Mouse (Mus musculus): ENCODE data around the gene Glb1l3. TPM values are rescaled to one million over a fixed set of nuclear protein-coding genes. Genes with fewer than 3 reads are reported as not detected.

Glb1l3 gene
- polyA plus RNA-seq, 1 experiment: not detected

GRCm38 (mm10) chr9:26775700-26776099, 85.0 kb downstream of the Glb1l3 start:
- no peak overlapping the region for H3K4me2 ChIP-seq (ENCODE audit: low read depth)
- H3K79me2 ChIP-seq (ENCODE audit: control insufficient read depth, insufficient read depth): no peaks in the 10 kb centered on the region
- TF ChIP-seq MYOG (IDR thresholded peaks at IDR 0.05; ENCODE audit: control insufficient read depth in 1 of 3, insufficient read depth in 1 of 3, insufficient read length in 2 of 3, low read depth in 2 of 3) (no peak), TCF12 (IDR thresholded peaks at IDR 0.05; ENCODE audit: insufficient read depth, poor library complexity, severe bottlenecking) (no peak), TCF3 (IDR thresholded peaks at IDR 0.05; ENCODE audit: insufficient read length, low read depth) (no peak), MYOD1 (IDR thresholded peaks at IDR 0.05; ENCODE audit: control insufficient read depth in 1 of 3, insufficient read length in 2 of 3, low read depth in 2 of 3) (no peak), USF1 (IDR thresholded peaks at IDR 0.05; ENCODE audit: low read depth) (no peak), MAX (IDR thresholded peaks at IDR 0.05; ENCODE audit: low read depth) (no peak), E2F4 (IDR thresholded peaks at IDR 0.05; ENCODE audit: insufficient read depth) (no peak), POLR2AphosphoS2 (IDR thresholded peaks at IDR 0.05; ENCODE audit: insufficient read length, low read depth) (no peak), SRF (IDR thresholded peaks at IDR 0.05; ENCODE audit: control insufficient read depth, insufficient read length, low read depth) (no peak), CEBPB (IDR thresholded peaks at IDR 0.05; ENCODE audit: insufficient read depth, poor library complexity, severe bottlenecking) (no peak), REST (IDR thresholded peaks at IDR 0.05; ENCODE audit: insufficient read depth, insufficient read length) (no peak), POLR2A (IDR thresholded peaks at IDR 0.05; ENCODE audit: insufficient read length, low read depth) (no peak)
- H3K4me3 ChIP-seq: no peak overlapping the region
- no peaks in the 10 kb centered on the region for H3K27me3 ChIP-seq (ENCODE audit: control insufficient read depth, insufficient read depth, insufficient read length)
- H3ac ChIP-seq (ENCODE audit: control insufficient read depth, insufficient read length): no peak overlapping the region
- H3K36me3 ChIP-seq (ENCODE audit: control insufficient read depth, insufficient read depth): no peaks in the 10 kb centered on the region

GRCm38 (mm10) chr9:26768181-26768580, 92.5 kb downstream of the Glb1l3 start:
- no peaks in the 10 kb centered on the region for H3K79me2 ChIP-seq (ENCODE audit: control insufficient read depth, insufficient read depth)
- no peaks in the 10 kb centered on the region for H3K27me3 ChIP-seq (ENCODE audit: control insufficient read depth, insufficient read depth, insufficient read length)
- no peak overlapping the region for H3ac ChIP-seq (ENCODE audit: control insufficient read depth, insufficient read length)
- TF ChIP-seq MYOD1 (IDR thresholded peaks at IDR 0.05; ENCODE audit: control insufficient read depth in 1 of 3, insufficient read length in 2 of 3, low read depth in 2 of 3) (no peak), MYOG (IDR thresholded peaks at IDR 0.05; ENCODE audit: control insufficient read depth in 1 of 3, insufficient read depth in 1 of 3, insufficient read length in 2 of 3, low read depth in 2 of 3) (no peak), TCF12 (IDR thresholded peaks at IDR 0.05; ENCODE audit: insufficient read depth, poor library complexity, severe bottlenecking) (no peak), TCF3 (IDR thresholded peaks at IDR 0.05; ENCODE audit: insufficient read length, low read depth) (no peak), POLR2AphosphoS2 (IDR thresholded peaks at IDR 0.05; ENCODE audit: insufficient read length, low read depth) (no peak), CEBPB (IDR thresholded peaks at IDR 0.05; ENCODE audit: insufficient read depth, poor library complexity, severe bottlenecking) (no peak), USF1 (IDR thresholded peaks at IDR 0.05; ENCODE audit: low read depth) (no peak), POLR2A (IDR thresholded peaks at IDR 0.05; ENCODE audit: insufficient read length, low read depth) (no peak), MAX (IDR thresholded peaks at IDR 0.05; ENCODE audit: low read depth) (no peak), E2F4 (IDR thresholded peaks at IDR 0.05; ENCODE audit: insufficient read depth) (no peak)
- no peak overlapping the region for H3K4me3 ChIP-seq
- H3K4me2 ChIP-seq (ENCODE audit: low read depth): no peak overlapping the region
- no peaks in the 10 kb centered on the region for H3K36me3 ChIP-seq (ENCODE audit: control insufficient read depth, insufficient read depth)

Other genes with a start within 250 kb of the Glb1l3 start
- gene B3gat1, start 127.2 kb downstream of the Glb1l3 start, polyA plus RNA-seq (2012; fragmentation: generic; extraction: Trizol): not detected
- not detected for gene Glb1l2, start 54.4 kb downstream of the Glb1l3 start, polyA plus RNA-seq (2012; fragmentation: generic; extraction: Trizol)
- not detected for gene Gm1110, start 62.2 kb upstream of the Glb1l3 start, polyA plus RNA-seq (2012; fragmentation: generic; extraction: Trizol)
- gene Acad8, start 138.7 kb upstream of the Glb1l3 start, polyA plus RNA-seq (2012; fragmentation: generic; extraction: Trizol): 18.5 TPM
- gene Thyn1, start 138.8 kb upstream of the Glb1l3 start, polyA plus RNA-seq (2012; fragmentation: generic; extraction: Trizol): 68.6 TPM
- gene Vps26b, start 169.2 kb upstream of the Glb1l3 start, polyA plus RNA-seq (2012; fragmentation: generic; extraction: Trizol): 31.7 TPM
- gene Ncapd3, start 169.3 kb upstream of the Glb1l3 start, polyA plus RNA-seq (2012; fragmentation: generic; extraction: Trizol): 4.3 TPM

All from myocyte (in vitro differentiated cells).